Mouse (Mus musculus) small intestine, adult 2 months (tissue): ENCODE measurements around the gene Gper1.

ENCODE experiments used
- CTCF ChIP-seq: fragments of 200-500 bp; IDR thresholded peaks from 2 replicates; pipeline ENCODE4 v1.5.1; 2012; ENCODE audit warnings: low read depth, mild to moderate bottlenecking, control low read depth, inconsistent platforms, low read length, moderate library complexity, mixed read lengths; ENCODE audit not compliant: insufficient replicate concordance, insufficient read length; ENCODE audit errors: extremely low read depth
- POLR2A ChIP-seq: fragments of 200-500 bp; IDR thresholded peaks from 2 replicates; pipeline ENCODE4 v1.6.1; 2012; ENCODE audit warnings: low read depth, mild to moderate bottlenecking, control low read depth, inconsistent platforms, low read length, moderate library complexity

- TF ChIP-seq CTCF (no peak), POLR2A (no peak)
These were observed 25.1 kb downstream of the Gper1 start for GRCm38 (mm10) chr5:139448025-139448424.
